Mouse (Mus musculus) bone marrow macrophage, adult 2 months (primary cell): Measurements from ENCODE around the gene Plxnb2.

Experiments
- CTCF ChIP-seq: IDR thresholded peaks from 2 replicates; pipeline ENCODE4 v1.5.1; 2012; ENCODE audit warnings: low read depth, mild to moderate bottlenecking, low read length, moderate library complexity
- POLR2A ChIP-seq: IDR thresholded peaks from 2 replicates; pipeline ENCODE4 v1.6.1; 2012; ENCODE audit warnings: mild to moderate bottlenecking, low read depth, low read length, borderline replicate concordance

DNA sequence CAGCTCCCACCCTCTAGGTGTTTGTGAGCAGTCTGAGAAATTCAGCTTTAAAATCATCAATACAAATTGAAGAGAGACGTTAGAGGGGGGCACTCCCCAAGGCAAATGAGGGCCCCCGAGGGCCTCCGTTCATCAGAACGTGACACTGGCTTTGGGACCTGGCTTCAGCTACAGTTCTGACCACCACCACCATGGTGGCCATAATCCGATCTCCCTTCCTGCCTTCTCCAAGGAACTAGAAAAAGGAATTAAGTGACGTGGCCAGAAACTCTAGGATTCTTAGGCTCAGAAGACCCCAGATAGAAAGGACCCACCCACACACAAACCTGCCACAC is 991 bp downstream of the Plxnb2 start:
- TF ChIP-seq POLR2A (no peak), CTCF (no peak)
